Mouse (Mus musculus): Measurements from ENCODE around the gene Ntmt1.
A peak's percentile ranks its signal among the peaks of the same experiment; 100 is the strongest.

Ntmt1 gene

DNA sequence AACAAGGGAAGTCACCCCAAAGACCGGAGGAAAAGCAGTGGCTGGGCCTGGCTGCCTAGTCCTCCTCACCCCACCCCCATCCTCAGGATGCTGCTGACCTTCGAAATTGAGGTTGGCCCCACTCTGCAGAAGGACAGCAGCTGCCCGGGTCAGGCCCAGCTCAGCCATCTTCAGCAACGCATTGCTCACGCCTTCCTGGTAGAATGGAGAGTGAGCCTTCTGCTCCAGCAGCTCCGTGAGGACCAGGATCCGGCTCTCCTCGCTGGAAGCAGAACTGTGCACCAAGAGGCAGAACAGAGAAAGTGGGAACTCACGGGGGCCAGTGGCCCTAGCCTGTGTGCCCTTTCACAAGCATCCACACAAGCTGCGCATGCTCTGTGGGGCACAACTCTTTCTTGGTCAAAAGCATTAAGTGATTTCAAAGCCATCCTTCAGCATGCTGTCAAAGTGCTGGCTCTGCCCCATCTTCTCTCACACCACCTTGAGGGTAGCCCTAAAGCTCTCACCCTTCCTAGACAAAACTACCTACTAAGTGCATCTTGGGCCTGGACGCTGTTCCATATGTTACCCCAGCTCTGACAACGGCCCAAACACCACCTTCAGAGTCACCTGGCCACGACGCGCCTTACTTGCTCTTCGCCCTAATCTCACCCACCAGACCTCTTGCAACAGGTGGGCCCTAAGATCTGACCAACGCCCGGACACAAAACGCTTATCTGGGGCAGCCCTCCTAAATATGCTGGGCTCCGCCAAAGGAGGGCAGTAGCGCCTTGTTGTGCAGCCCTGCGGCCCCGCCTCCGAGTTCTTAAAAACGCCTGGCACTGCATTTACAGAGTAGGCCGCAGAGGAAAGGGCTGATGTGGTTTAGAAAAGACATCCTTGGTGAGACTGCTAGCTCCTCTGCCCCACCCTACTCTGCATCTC, 19.5 kb downstream of the Ntmt1 start:
- DNase-seq (ENCODE audit: low spot score) = peak; percentile 78

DNA sequence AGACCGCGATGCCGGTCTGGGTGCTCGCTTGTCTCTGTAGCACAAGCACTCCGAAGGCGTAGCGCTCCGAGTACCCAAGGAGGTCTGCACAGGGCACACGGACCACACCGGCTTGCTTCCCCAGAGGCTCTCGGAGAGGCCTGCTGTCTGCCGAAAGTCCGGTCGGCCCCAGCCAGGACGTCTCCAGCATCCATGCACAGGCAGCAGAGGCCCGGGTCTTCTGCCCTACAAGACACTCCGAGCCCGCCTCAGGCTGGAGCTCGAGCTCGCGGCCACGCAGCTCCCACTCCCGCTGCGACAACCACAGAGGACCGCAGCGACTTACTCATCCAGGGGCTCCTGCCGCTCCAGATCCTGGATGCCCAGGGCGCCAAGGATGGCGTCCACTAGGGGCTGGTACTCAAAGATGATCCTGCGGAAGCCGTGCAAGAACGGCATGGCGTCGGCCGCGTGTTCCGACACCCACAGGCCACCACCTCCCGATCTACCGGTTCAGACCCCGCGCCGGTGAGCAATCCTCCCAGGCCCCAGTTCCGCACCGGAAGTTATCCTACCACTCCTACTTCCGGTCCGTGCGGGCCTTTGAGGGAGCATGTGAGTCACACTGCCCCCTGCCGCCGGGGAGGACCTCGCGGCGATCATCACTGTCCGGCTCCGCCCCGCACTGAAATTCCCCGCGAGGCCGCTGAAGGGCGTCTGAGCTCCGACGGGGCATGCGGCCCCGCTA, 20.3 kb downstream of the Ntmt1 start:
- DNase-seq (ENCODE audit: low spot score) = peak; percentile 94

DNA sequence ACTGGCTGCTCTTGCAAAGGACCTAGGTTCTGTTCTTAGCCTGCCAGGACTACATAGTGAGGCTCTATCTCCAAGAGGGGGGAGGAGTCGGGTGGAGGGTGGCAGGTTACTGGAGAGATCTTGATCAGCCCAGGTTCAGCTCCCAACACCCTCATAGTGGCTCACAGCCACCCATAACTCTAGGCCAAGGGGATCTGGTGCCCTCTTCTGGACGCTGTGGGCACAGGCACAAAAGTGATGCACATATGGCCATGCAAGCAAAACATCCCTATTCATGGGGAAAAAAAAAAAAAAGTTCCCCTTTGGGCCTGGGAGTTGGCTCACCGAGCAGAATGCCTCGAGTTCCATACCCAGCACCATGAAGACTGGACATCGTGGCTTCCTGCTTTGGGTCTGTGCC, 21.7 kb downstream of the Ntmt1 start:
- peak; percentile 54 for DNase-seq (ENCODE audit: low spot score)

DNA sequence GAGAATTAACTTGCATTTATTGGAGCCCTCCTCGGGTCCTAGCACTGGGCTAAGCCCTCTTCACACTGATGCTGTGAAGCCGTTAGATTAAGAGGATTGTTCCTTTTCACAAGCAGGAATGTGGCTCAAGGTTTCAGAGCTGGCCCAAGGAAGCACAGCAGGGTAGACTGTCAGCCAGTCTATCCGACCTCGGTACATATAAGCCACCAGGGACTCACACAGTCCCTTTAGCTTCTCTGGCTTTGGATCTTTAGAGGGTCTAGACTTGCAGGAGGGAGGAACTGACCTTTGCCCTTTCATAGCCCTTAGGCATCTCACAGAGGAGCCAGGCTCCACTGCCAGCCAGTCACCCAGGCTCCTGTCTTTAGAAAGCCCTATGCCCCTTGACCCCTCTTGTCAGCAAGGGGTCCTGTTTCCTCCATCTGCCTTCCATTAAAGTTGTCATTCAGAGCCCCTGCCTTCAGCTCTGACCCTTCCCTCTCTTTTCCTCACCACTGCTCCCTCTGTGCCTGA, 22.7 kb downstream of the Ntmt1 start, which contains the start of gene Asb6:
Gene Asb6, minus strand, starts transcription at position 51 of the 513 bp plus-strand sequence.
- no peak for DNase-seq (ENCODE audit: low spot score)

DNA sequence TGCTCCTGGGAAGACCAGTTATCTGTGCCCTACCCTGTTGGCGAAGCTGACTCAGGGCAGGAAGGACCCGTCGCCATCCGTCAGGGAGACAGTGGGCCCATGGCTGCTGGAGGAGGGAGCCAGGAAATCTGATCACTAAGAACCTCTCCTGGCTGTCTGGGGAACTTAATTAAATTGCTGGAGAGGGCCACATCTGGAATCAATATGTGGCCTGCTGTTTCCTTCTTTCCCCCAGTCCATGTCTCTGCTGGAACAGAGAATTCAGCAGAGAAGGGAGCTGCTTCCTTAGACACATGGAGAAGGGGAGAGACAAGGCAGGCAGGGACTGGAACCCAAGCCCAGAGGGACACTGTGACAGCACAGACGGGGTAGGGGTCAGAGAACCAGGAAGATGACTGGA, 26.0 kb downstream of the Ntmt1 start:
- DNase-seq (ENCODE audit: low spot score) = no peak

DNA sequence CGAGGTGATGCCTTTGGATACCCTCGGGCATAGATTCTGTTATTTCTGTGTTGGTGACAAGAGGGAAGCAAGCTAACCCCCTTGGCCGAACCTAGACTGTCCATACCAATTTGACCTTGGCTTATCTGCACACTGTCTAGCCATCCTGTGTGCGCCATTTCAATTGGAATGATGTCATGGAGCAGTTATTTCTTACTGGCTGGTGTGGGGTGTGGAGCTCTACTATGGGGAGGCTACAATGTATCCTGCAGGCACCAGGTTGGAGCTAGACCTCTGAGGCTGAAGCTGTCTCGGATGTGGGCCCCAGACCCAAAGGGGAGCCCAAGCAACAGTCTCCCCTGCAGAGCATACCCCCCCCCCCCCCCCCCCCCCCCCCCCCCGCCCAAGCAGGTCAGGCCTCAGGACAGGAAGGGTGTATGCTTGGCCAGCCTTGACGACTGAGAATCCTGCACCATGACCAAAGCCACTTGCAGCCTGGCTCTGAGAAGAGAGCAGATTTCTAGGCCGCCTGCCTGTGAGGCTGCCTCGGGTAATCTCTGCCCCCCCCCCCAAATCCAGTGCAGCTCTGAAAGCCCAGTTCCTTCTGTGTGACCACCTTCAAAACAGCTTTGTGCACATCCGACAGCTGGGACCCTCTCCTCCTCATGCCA, 26.9 kb downstream of the Ntmt1 start, which contains the start of gene Prrx2:
Gene Prrx2, plus strand, starts transcription at position 600 of the 650 bp plus-strand sequence.
- no peak for DNase-seq (ENCODE audit: low spot score)

DNA sequence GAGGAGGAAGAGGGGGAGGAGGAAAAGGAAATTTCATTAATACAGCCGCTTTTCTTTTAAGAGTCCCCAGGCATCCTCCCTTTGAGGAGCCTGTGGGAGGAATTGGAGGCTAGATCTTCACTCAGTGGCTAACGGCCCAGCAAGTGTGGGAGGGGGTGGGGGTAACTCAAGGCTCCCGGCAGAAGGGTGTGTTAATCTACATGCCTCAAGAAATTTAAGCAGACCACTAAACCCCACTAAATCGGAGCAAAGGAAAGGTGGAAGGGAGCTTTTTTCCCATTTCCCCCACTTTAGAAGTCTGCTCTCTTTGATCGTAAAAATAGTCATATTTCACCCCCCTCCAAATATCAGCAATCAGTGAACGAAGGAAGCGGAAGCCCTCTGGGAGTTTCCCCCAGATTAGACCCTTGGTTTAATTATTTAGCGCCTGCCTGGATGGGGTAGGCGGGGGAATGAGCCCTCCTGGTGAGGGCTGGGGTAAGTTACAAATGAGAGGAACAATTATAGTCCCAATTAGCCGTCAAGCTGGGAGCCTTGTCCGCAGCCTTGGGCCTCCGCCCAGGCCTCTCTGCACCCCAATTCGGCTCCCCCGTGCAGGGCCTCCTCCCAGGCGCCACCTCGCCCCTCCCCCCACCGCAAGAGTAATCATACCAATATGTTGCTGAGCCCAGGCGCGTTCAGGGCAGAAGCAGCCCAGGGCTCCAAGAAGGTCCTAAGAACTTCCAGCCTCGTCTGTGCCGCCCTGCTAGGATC, 28.8 kb downstream of the Ntmt1 start:
- no peak for DNase-seq (ENCODE audit: low spot score)

DNA sequence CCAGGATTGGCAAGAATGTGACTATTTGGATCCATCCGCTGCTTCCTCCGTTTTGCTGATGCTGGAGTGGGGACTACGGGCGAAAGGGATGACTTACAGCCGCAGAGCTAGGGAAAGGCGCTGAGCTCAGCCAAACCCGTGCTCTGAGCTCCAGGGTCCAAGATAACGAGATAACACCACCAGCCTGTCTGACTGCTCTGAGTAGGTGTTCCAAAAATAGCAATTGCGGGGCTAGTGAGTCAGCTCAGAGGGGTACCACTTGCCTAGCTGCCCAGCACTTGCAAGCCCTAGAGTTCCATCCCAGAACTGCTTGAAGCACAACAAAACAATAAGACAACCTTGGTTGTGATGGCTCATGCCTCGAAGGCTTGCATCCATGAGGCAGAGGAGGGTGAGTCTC, 35.0 kb downstream of the Ntmt1 start:
- no peak for DNase-seq (ENCODE audit: low spot score)

DNA sequence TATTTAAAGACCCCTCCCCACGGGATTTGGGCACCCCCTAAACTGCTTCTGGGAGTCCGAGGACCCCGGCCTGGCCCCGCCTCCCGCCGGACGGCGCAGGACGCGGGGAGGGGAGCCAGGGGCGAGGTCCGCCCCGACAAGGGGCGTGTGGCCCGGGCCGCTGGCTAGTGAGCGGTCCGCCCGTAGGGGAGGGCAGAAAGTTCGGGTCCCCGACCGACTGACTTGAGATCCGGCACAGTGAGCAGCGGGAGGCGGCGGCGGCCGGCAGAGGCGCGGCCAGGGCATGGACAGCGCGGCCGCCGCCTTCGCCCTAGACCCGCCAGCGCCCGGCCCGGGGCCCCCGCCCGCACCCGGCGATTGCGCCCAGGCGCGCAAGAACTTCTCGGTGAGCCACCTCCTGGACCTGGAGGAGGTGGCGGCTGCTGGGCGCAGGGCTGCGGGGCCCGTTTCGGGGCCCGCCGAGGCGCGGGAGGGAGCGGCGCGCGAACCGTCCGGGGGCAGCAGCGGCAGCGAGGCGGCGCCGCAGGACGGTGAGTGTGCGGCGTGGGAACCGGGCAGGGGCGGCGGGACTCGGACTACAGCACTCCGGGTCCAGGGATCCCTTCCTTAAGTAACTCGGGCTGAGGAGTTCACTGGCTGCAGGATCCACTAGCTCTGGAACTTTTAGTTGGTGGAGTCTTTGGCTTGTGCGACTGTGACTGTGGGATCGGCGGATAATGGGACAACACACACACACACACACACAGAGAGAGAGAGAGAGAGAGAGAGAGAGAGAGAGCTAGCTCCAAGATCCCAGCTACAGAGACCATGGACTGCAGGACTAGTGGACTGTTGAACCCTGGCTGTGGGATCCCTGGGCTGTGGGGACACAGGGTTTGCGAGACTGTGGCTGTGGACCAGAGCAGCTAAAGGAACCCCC, 37.8 kb downstream of the Ntmt1 start:
- no peak for DNase-seq (ENCODE audit: low spot score)

DNA sequence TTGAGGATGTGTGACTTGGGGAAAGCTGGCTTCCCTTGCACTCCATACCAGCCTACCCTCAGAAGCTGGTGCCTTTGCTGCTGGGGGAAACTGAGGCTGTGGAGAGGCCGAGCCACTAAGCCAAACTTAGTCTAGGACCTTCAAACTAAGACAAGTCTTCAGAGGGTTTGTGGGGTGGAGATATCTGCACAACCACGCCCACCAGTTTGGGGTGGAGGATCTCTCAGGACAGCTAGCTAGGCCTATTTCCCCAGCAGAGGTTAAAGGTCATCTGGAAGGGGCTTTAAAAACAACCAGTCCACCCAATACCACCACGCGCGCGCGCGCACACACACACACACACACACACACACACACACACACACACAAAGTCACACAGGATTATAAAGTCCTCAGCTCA, 38.6 kb downstream of the Ntmt1 start:
- DNase-seq (ENCODE audit: low spot score) = no peak

DNA sequence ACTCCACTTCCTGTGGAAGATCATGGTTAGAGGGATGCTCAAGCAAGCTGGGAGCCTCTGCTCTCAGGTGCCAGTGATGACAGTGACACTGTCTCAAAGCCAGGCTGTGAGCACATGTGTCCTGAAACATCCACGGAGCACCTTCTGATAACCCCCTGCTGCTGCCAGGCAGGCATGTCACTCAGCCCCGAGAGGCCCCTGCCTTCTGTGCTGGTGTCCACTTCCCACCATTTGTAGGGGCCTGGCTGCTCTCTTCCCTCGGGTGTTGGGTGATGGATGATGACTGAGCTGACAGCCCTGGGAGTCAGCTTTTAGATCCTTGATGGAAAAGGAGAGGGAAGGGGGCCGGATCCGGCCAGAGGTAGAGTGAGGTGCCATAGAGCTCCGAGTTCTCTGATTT, 39.1 kb downstream of the Ntmt1 start:
- DNase-seq (ENCODE audit: low spot score) = no peak

DNA sequence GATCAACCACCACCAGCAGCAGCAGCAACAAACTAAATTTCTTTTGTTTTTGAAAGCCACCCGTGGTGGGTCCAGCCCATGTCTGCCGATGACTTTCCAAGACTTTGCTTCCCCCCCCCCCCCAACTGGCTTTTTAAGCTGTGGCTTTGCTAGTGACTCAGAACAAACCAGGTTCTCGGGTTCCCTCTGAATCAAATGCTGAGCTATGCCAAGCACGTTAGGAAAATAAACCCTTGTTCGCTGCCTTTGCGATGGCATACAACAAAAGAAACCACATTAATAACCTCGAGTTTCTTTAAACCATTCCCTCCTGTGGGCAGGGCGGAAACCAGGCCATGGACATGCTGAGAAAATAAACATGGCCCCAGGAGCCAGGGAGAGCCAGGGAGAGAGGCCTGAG, 40.6 kb downstream of the Ntmt1 start:
- DNase-seq (ENCODE audit: low spot score) = no peak

DNA sequence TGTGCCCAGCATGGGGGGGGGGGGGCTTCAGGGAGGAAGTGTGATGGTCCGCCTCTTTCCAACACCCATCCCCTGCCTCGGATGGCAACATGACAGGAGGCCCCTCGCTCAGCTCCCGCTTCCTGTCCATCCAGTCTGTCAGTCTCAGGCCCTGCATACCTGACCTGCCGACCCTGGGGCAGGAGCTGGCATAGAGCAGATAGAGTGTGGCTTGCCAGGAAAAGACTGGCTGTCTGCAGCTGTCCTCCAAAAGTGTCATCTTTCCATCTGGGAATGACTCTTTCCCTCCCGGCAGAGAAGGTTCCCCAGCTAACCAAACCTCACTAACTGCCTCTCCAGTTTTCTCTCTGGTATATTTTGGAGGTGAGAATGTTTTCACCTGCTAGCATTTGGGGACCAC, 43.0 kb downstream of the Ntmt1 start:
- no peak for DNase-seq (ENCODE audit: low spot score)

DNA sequence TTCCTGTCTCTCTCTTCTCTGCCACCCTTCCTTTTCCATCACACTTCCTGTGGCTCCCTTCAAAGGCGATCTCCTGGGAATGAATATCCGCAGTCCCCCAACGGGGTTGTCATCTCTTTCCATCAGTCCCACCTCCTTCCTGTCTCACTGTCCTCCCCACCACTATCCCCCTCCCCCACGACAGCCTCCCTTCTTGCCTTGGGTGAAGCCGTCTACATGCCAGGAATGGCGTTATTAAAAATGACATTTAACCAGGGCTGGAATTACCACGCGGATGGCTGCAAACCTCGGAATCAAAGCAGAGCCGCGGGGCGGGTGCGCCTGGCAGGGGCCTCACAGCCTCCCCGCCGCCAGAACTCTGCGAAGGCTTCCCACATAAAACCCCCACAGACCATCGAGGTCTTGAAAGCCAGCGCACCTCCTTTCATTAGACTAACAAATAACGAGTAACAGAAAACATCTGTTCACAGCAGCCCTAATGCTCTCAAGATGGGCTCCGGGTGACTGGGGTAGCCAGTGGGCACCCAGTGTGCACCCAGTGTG, 45.2 kb downstream of the Ntmt1 start:
- DNase-seq (ENCODE audit: low spot score) = no peak

DNA sequence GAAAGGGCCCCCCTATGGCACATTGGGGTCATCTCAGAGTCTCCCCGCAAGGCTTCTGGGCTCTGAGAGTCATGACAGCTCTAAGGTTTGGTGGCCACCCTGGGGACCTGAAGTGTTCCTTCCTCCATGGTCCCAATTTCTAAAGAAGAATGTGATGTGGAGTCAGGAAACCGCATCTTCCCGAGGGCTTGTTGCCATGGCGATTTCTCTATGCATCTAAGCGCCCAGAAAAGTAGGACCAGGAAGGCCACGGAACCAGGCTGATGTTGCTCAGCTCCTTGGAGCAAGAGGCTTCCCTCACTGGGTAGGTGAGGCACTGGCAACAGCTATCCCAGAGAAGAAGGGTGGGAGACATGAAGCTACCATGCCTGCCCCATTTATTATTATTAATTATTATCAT, 49.5 kb downstream of the Ntmt1 start:
- no peak for DNase-seq (ENCODE audit: low spot score)

DNA sequence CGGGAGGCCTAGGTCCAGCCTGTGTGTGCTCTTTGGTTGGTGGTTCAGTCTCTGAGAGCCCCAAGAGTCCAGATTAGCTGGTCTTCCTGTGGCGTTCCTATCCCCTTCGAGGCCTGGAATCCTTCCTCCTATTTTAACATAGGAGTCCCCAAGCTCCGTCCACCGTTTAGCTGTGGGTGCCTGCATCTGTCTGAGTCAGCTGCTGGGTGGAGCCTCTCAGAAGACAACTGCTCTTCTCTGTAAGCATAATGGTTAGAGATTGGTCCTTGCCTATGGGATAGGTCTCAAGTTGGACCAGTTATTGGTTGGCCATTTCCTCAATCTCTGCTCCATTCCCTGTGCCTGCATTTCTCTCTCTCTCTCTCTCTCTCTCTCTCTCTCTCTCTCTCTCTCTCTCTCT, 52.2 kb downstream of the Ntmt1 start:
- no peak for DNase-seq (ENCODE audit: low spot score)

DNA sequence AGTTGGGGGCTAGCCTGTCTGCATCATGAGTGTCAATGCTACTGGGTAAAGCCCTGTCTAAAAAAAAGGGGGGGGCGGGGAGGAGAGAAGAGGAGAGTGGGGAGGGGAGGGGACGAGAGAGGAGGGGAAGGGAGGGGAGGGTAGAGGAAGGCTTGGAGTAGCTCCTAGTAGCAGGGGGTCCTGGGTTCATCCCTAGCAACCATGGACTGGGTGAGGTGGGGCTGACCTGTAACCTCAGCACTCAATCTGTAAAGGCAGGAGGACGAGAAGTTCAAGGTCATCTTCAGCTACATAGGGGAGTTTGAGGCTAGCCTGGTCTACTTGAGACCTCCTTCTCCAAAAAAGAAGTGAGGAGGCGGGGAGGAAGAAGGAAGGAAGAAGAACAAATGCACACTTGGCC, 54.5 kb downstream of the Ntmt1 start:
- DNase-seq (ENCODE audit: low spot score) = no peak

DNA sequence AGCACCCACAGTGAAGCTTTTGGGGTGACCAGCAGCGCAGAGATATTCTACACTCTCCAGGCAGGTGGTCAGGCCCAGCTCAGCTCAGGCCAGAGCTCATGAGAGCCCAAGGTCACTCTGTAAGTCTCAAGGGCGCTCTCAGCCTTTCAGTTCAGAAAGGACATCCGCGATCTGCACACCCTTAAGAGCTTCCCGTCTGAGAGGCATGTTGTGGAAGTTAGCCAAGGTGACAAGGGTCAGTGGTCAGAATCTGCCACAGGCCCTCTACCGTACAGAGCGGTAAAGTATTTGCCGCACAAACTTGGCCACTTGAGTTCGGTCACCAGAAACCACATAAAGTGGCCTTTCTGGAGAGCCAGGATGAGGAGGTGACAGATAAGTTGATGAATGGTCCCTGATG, 55.9 kb downstream of the Ntmt1 start:
- no peak for DNase-seq (ENCODE audit: low spot score)

DNA sequence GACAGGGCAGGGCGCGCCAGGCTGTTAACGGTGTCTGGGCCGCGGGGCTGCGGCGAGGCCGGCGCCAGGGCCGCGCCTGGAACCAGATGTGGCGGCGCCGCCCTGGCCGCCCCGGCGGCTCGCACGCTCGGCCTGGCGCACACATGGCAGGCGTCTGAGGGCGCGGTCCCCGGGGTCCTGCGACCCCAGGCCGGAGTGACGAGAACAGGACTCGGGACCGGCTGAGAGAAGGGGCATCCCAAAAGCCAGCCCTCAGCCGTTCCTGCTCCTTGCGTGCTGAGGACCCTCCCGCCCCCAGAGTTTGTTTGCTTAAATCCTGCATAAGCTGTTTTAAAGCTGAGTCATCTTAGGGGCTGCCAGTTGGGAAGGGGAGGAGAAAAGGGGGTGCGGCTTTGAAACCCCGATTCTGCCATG, 57.3 kb downstream of the Ntmt1 start:
- no peak for DNase-seq (ENCODE audit: low spot score)

DNA sequence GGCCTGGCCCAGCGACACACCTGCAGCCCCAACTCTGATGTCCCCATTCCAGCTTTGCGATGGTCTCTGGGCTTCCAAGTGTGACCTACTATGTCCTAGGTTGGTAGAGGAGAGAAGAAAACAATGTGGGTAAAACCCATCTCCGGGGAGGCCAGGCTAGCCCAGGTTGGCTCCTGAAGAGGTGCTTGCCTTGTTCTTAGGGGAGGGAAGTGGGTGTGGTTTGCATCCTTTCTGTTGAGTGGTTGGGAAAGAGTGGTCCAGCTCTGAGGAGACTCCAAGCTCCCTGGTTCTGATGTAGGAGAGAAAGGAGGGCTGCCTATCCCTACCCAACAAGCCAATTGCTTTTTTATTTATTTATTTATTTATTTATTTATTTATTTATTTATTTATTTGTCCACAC, 57.8 kb downstream of the Ntmt1 start:
- no peak for DNase-seq (ENCODE audit: low spot score)
